Comparison of ENCODE assay signal across 9 mouse cellular contexts in genomic region chr19:21882110-21882940, GRCm38 (mm10).
DNase-seq lines count a peak whose midpoint lies in the region; ATAC-seq and TF ChIP-seq lines count a peak whose summit lies in the region.
"Had no signal": no experiment of that assay in that cellular context is flagged by ENCODE, and none has a peak within 500 bp of the region (broad histone marks: within the 10 kb centered on the region; RNA-seq: fewer than 3 reads in every experiment).

No protein-coding gene starts in this region.

- no peak overlapping the region for H3K9ac ChIP-seq in liver, adult 2 months (ENCODE audit: low read depth, low read length)
- H3K9ac ChIP-seq in kidney, embryonic 16.5 days (replicated peaks; ENCODE audit: low read length) = no peak overlapping the region
- H3K9ac ChIP-seq in midbrain, embryonic 14.5 days (replicated peaks; ENCODE audit: low read length) = no peak overlapping the region

- H3K4me2 ChIP-seq in kidney, embryonic 16.5 days (replicated peaks; ENCODE audit: low read depth, low read length) = no peak overlapping the region
- no peak overlapping the region for H3K4me2 ChIP-seq in midbrain, embryonic 14.5 days (ENCODE audit: low read length)

- no peak overlapping the region for H3K4me3 ChIP-seq in liver, adult 2 months (ENCODE audit: insufficient read depth, low read depth, low read length)
- H3K4me3 ChIP-seq in kidney, embryonic 16.5 days (ENCODE audit: low read length) = no peak overlapping the region
- H3K4me3 ChIP-seq in midbrain, embryonic 14.5 days (replicated peaks; ENCODE audit: low read depth, low read length) = no peak overlapping the region

- 0 out of 2 replicates have a peak, but pooled peaks have one; percentile 42 for ATAC-seq in kidney, embryonic 16.5 days (ENCODE audit: low FRiP score, low TSS enrichment)
- no peak for ATAC-seq in midbrain, embryonic 14.5 days (ENCODE audit: low FRiP score, low TSS enrichment)
- ATAC-seq in megakaryocyte-erythroid progenitor cell, adult 5-6 weeks (replicated peaks; ENCODE audit: low FRiP score, low TSS enrichment, poor library complexity, severe bottlenecking) = no peak

- WGBS in liver, adult 2 months = 52% methylated on average over 8 of the region's 8 CpGs
- 50% methylated on average over 8 of the region's 8 CpGs for WGBS in kidney, embryonic 16.5 days
- 11% methylated on average over 8 of the region's 8 CpGs for WGBS in midbrain, embryonic 14.5 days

- no peaks in the 10 kb centered on the region for H3K36me3 ChIP-seq in liver, adult 2 months (ENCODE audit: control insufficient read depth, insufficient read depth, low read length)
- no peaks in the 10 kb centered on the region for H3K36me3 ChIP-seq in kidney, embryonic 16.5 days (ENCODE audit: insufficient read depth, low read length)
- H3K36me3 ChIP-seq in midbrain, embryonic 14.5 days (ENCODE audit: control insufficient read depth, insufficient read depth, low read length) = no peaks in the 10 kb centered on the region
- H3K36me3 ChIP-seq: G1E had no signal

- TF ChIP-seq POLR2A in liver, adult 2 months (IDR thresholded peaks at IDR 0.05; ENCODE audit: extremely low read depth, insufficient read depth, low read length) = no peak

- 0 out of 2 replicates have a peak, but pooled peaks cover 5% of the 10 kb centered on the region for H3K9me3 ChIP-seq in kidney, embryonic 16.5 days (ENCODE audit: low read length)
- H3K9me3 ChIP-seq in midbrain, embryonic 14.5 days (ENCODE audit: control insufficient read depth, low read length) = no peaks in the 10 kb centered on the region
- H3K9me3 ChIP-seq: G1E had no signal

- peak; percentile 22 for DNase-seq in liver, adult 2 months (ENCODE audit: extremely low read depth, low read depth, low spot score)
- DNase-seq in liver = no peak
- peak; percentile 99 for DNase-seq in heart, adult 11 months
- peak; percentile 66 for DNase-seq in midbrain, embryonic 14.5 days
- DNase-seq in testis, postnatal 14 days (ENCODE audit: low spot score) = no peak
- no peak for DNase-seq in urinary bladder, postnatal 14 days (ENCODE audit: low spot score)

- no peak for TF ChIP-seq CTCF in liver, adult 2 months (IDR thresholded peaks at IDR 0.05; ENCODE audit: low read depth, low read length)

- H3K79me2 ChIP-seq in liver, adult 2 months (ENCODE audit: control insufficient read depth, insufficient read depth, low read length) = no peaks in the 10 kb centered on the region

- no peaks in the 10 kb centered on the region; the same call in 1 of the 2 replicates for H3K4me1 ChIP-seq in liver, adult 2 months (ENCODE audit: control insufficient read depth, insufficient read depth, low read length)
- no peaks in the 10 kb centered on the region for H3K4me1 ChIP-seq in kidney, embryonic 16.5 days (ENCODE audit: insufficient read depth, low read length)
- H3K4me1 ChIP-seq in midbrain, embryonic 14.5 days (ENCODE audit: control insufficient read depth, insufficient read depth, low read length) = no peaks in the 10 kb centered on the region; the same call in 1 of the 2 replicates

- H3K27ac ChIP-seq in liver, adult 2 months (replicated peaks; ENCODE audit: insufficient read depth, low read depth, low read length) = peak overlapping the region; percentile 91
- peak overlapping the region; percentile 56 for H3K27ac ChIP-seq in kidney, embryonic 16.5 days (ENCODE audit: low read length)
- peak overlapping the region; percentile 32 for H3K27ac ChIP-seq in midbrain, embryonic 14.5 days (replicated peaks; ENCODE audit: low read depth, low read length)

- H3K27me3 ChIP-seq in liver, adult 2 months (ENCODE audit: control insufficient read depth, insufficient read depth, low read length) = no peaks in the 10 kb centered on the region
- no peaks in the 10 kb centered on the region for H3K27me3 ChIP-seq in kidney, embryonic 16.5 days (ENCODE audit: insufficient read depth, low read length)
- no peaks in the 10 kb centered on the region for H3K27me3 ChIP-seq in midbrain, embryonic 14.5 days (ENCODE audit: control insufficient read depth, insufficient read depth, low read length)

Comparison
In these comparisons a context has a peak if more than half of its experiments do, and no peak if none do; other contexts are left out.
1. DNase-seq: peak in liver, adult 2 months (single experiment), heart, adult 11 months (single experiment) and midbrain, embryonic 14.5 days (single experiment); none in liver (single experiment), testis, postnatal 14 days (single experiment) and urinary bladder, postnatal 14 days (single experiment).
2. H3K27ac ChIP-seq: peak in every context shown above with its lines; median percentile 91 in liver, adult 2 months; 56 in kidney, embryonic 16.5 days; 32 in midbrain, embryonic 14.5 days.